Mouse (Mus musculus): Measurements from ENCODE around the gene Pnmal1.
"Not testable (repeated sequence)": the region's sequence is repeated elsewhere in the genome, so short reads cannot be mapped to it uniquely, and the experiment has no call there.

Pnmal1 gene

GRCm38 (mm10) chr7:16950861-16951635 is 8.4 kb upstream of the Pnmal1 start:
- DNase-seq (ENCODE audit: low spot score), result peak; percentile 75

GRCm38 (mm10) chr7:16953776-16954175 is 5.7 kb upstream of the Pnmal1 start:
- not testable (repeated sequence) for DNase-seq (ENCODE audit: low spot score)

- DNase-seq (ENCODE audit: low spot score), result no peak
These were observed 3.8 kb upstream of the Pnmal1 start for GRCm38 (mm10) chr7:16955712-16956111.

- DNase-seq (ENCODE audit: low spot score), result no peak
These were observed 2.8 kb upstream of the Pnmal1 start for GRCm38 (mm10) chr7:16956410-16957265.

GRCm38 (mm10) chr7:16961678-16962077 is 2.2 kb downstream of the Pnmal1 start:
- no peak for DNase-seq (ENCODE audit: low spot score)

- no peak for DNase-seq (ENCODE audit: low spot score)
These were observed 8.9 kb downstream of the Pnmal1 start for GRCm38 (mm10) chr7:16968414-16968813.

GRCm38 (mm10) chr7:16971160-16971559 is 11.7 kb downstream of the Pnmal1 start:
- DNase-seq (ENCODE audit: low spot score), result no peak

- no peak for DNase-seq (ENCODE audit: low spot score)
These were observed 14.5 kb downstream of the Pnmal1 start for GRCm38 (mm10) chr7:16974018-16974417.

GRCm38 (mm10) chr7:16976298-16976697 is 16.8 kb downstream of the Pnmal1 start:
- no peak for DNase-seq (ENCODE audit: low spot score)

GRCm38 (mm10) chr7:16978173-16978572 is 18.7 kb downstream of the Pnmal1 start:
- DNase-seq (ENCODE audit: low spot score), result no peak

- no peak for DNase-seq (ENCODE audit: low spot score)
These were observed 19.1 kb downstream of the Pnmal1 start for GRCm38 (mm10) chr7:16978593-16978992.

GRCm38 (mm10) chr7:16980348-16980747 is 20.9 kb downstream of the Pnmal1 start:
- DNase-seq (ENCODE audit: low spot score), result peak; percentile 49

- DNase-seq (ENCODE audit: low spot score), result no peak
These were observed 23.5 kb downstream of the Pnmal1 start, which contains the start of gene Gm42372 for GRCm38 (mm10) chr7:16982859-16983568. TSS of gene Gm42372 (plus strand) at chr7:16983086.

GRCm38 (mm10) chr7:16987541-16988149 is 28.2 kb downstream of the Pnmal1 start:
- no peak for DNase-seq (ENCODE audit: low spot score)

GRCm38 (mm10) chr7:16988405-16988804 is 28.9 kb downstream of the Pnmal1 start:
- peak; percentile 65 for DNase-seq (ENCODE audit: low spot score)

- no peak for DNase-seq (ENCODE audit: low spot score)
These were observed 30.7 kb downstream of the Pnmal1 start for GRCm38 (mm10) chr7:16990006-16990744.

GRCm38 (mm10) chr7:16991681-16992450 is 32.4 kb downstream of the Pnmal1 start:
- DNase-seq (ENCODE audit: low spot score), result no peak

- no peak for DNase-seq (ENCODE audit: low spot score)
These were observed 33.0 kb downstream of the Pnmal1 start, which contains the start of gene Ccdc8 for GRCm38 (mm10) chr7:16992451-16992807. TSS of gene Ccdc8 (plus strand) at chr7:16992708.

- DNase-seq (ENCODE audit: low spot score), result peak; percentile 88
These were observed 34.3 kb downstream of the Pnmal1 start for GRCm38 (mm10) chr7:16993651-16994399.

- DNase-seq (ENCODE audit: low spot score), result no peak
These were observed 34.9 kb downstream of the Pnmal1 start for GRCm38 (mm10) chr7:16994400-16994799.

Measured in urinary bladder, postnatal 14 days (tissue).